Mouse (Mus musculus) megakaryocyte, adult 5-6 weeks (primary cell): Measurements from ENCODE around the gene 1700008O03Rik. TPM values are rescaled to one million over a fixed set of nuclear protein-coding genes. Genes with fewer than 3 reads are reported as not detected.

ENCODE experiments used
- ATAC-seq: 2 replicates; pipeline ENCODE4 v1.8.0; 2016; ENCODE audit warnings: mild to moderate bottlenecking, inconsistent platforms; ENCODE audit not compliant: poor library complexity, severe bottlenecking
- total RNA-seq, 2 experiments: library from RNA; stranded (forward) in 1 of 2; stranded (reverse) in 1 of 2; fragments of 153-499, 151-499 nt in 1 of 2; fragments of 221-1000, 200-1000 nt in 1 of 2; gene quantifications; 2 replicates each; pipeline versions ENCODE4 v1.2.3 to v1.2.4; 2015 to 2017

Gene 1700008O03Rik
- total RNA-seq, 2 experiments from 2014 or later = 0.42 TPM; not detected in 1

GRCm38 (mm10) chr7:44350957-44351711 is 34.5 kb downstream of the 1700008O03Rik start:
- peak; percentile 90 for ATAC-seq

- no peak for ATAC-seq
Measured at GRCm38 (mm10) chr7:44349043-44349442, 36.6 kb downstream of the 1700008O03Rik start.

- ATAC-seq = peak; percentile 86
Measured at GRCm38 (mm10) chr7:44344622-44345021, 41.0 kb downstream of the 1700008O03Rik start.

GRCm38 (mm10) chr7:44343459-44344015 is 42.1 kb downstream of the 1700008O03Rik start:
- no peak for ATAC-seq

GRCm38 (mm10) chr7:44341714-44342113 is 43.9 kb downstream of the 1700008O03Rik start:
- ATAC-seq = no peak

GRCm38 (mm10) chr7:44341119-44341518 is 44.5 kb downstream of the 1700008O03Rik start:
- no peak for ATAC-seq

GRCm38 (mm10) chr7:44340226-44340625 is 45.4 kb downstream of the 1700008O03Rik start:
- no peak for ATAC-seq

- ATAC-seq = no peak
Measured at GRCm38 (mm10) chr7:44337121-44337849, 48.3 kb downstream of the 1700008O03Rik start.

GRCm38 (mm10) chr7:44336046-44337021 is 49.3 kb downstream of the 1700008O03Rik start:
- no peak for ATAC-seq

GRCm38 (mm10) chr7:44335031-44335878 is 50.4 kb downstream of the 1700008O03Rik start:
- no peak for ATAC-seq

- no peak for ATAC-seq
Measured at GRCm38 (mm10) chr7:44334139-44334538, 51.5 kb downstream of the 1700008O03Rik start.

- ATAC-seq = no peak
Measured at GRCm38 (mm10) chr7:44332336-44332735, 53.3 kb downstream of the 1700008O03Rik start.

- ATAC-seq = no peak
Measured at GRCm38 (mm10) chr7:44326614-44327013, 59.0 kb downstream of the 1700008O03Rik start.

GRCm38 (mm10) chr7:44322290-44322689 is 63.3 kb downstream of the 1700008O03Rik start:
- no peak for ATAC-seq

GRCm38 (mm10) chr7:44320886-44321285 is 64.7 kb downstream of the 1700008O03Rik start:
- no peak for ATAC-seq

- no peak for ATAC-seq
Measured at GRCm38 (mm10) chr7:44317913-44318312, 67.7 kb downstream of the 1700008O03Rik start.

- no peak for ATAC-seq
Measured at GRCm38 (mm10) chr7:44312484-44312883, 73.1 kb downstream of the 1700008O03Rik start.

- ATAC-seq = no peak
Measured at GRCm38 (mm10) chr7:44311713-44312304, 73.8 kb downstream of the 1700008O03Rik start.
